Mouse (Mus musculus) small intestine, adult 2 months (tissue): ENCODE data around the gene Nol10.

Experiments used
- CTCF ChIP-seq: fragments of 200-500 bp; IDR thresholded peaks from 2 replicates; pipeline ENCODE4 v1.5.1; 2012; ENCODE audit warnings: low read depth, mild to moderate bottlenecking, control low read depth, inconsistent platforms, low read length, moderate library complexity, mixed read lengths; ENCODE audit not compliant: insufficient replicate concordance, insufficient read length; ENCODE audit errors: extremely low read depth
- POLR2A ChIP-seq: fragments of 200-500 bp; IDR thresholded peaks from 2 replicates; pipeline ENCODE4 v1.6.1; 2012; ENCODE audit warnings: low read depth, mild to moderate bottlenecking, control low read depth, inconsistent platforms, low read length, moderate library complexity

- TF ChIP-seq CTCF: no peak
- TF ChIP-seq POLR2A: no peak
Measured at GRCm38 (mm10) chr12:17444406-17444805, 96.1 kb downstream of the Nol10 start.
